Mouse (Mus musculus) testis, adult 2 months (tissue): ENCODE measurements at regions not wholly inside any gene's neighbourhood (a gene's known extent, or its start where the extent isn't known, plus 50 kb on each side); places are given as distances from the start of the nearest gene placed in this dataset.

Experiments
- CTCF ChIP-seq: fragments of 200-500 bp; IDR thresholded peaks from 2 replicates; pipeline ENCODE4 v1.5.1; 2012; ENCODE audit warnings: low read depth, mild to moderate bottlenecking, inconsistent platforms, low read length, moderate library complexity; ENCODE audit not compliant: control insufficient read depth, insufficient read depth, insufficient replicate concordance
- POLR2A ChIP-seq: fragments of 200-500 bp; IDR thresholded peaks from 2 replicates; pipeline ENCODE4 v1.6.1; 2012; ENCODE audit warnings: low read depth, mild to moderate bottlenecking, inconsistent platforms, low read length, moderate library complexity; ENCODE audit not compliant: control insufficient read depth

DNA sequence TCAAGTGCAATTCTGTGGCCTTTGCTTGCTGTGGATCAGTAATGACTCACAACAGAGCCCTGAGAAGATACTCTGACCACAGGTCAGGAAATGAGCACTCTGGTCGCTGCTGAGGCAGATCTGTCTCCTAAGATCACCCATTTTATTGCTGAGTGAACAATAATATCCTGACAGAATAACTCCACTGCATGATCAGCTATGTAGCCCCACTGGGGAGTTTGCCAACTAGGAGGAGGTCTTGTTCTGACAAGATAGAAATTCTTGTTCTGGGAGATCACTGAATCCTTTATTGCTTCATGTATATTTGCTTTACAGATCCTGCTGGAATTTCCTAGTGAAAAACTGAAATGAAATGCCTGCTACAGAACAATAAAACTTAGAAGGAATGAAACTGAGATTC is 407.6 kb upstream of the Cobl start:
- TF ChIP-seq CTCF, result no peak
- TF ChIP-seq POLR2A, result no peak
